ENCODE assay signal across 10 mouse cellular contexts in genomic region chr2:169928447-169929120, GRCm38 (mm10).
DNase-seq lines count a peak whose midpoint lies in the region; ATAC-seq lines count a peak whose summit lies in the region.
"Had no signal": no experiment of that assay in that cellular context is flagged by ENCODE, and none has a peak within 500 bp of the region (broad histone marks: within the 10 kb centered on the region; RNA-seq: fewer than 3 reads in every experiment).

No protein-coding gene starts in this region.

- WGBS in forebrain, embryonic 16.5 days: 42% methylated on average over 14 of the region's 14 CpGs

- no peak overlapping the region for H3K4me2 ChIP-seq in forebrain, embryonic 16.5 days (ENCODE audit: low read length)

- no peaks in the 10 kb centered on the region for H3K9me3 ChIP-seq in forebrain, embryonic 16.5 days (ENCODE audit: control insufficient read depth, low read length)
- H3K9me3 ChIP-seq: embryonic facial prominence, embryonic 13.5 days; lung, embryonic 15.5 days had no signal

- H3K27ac ChIP-seq in forebrain, embryonic 16.5 days (ENCODE audit: low read length): peak overlapping the region; percentile 6; the same call in 1 of the 2 replicates
- H3K27ac ChIP-seq: embryonic facial prominence, embryonic 13.5 days; lung, embryonic 15.5 days had no signal

- intact Hi-C loops in left cerebral cortex, postnatal 36 days (cut with DNase I): no loop called here

- H3K4me3 ChIP-seq in forebrain, embryonic 16.5 days (replicated peaks; ENCODE audit: low read length): no peak overlapping the region

- DNase-seq in adrenal gland, adult 2 months: peak; percentile 55
- DNase-seq in adrenal gland, postnatal 4 days (ENCODE audit: low spot score in 2 of 2): no peak
- DNase-seq in left cerebral cortex, adult 11 months (ENCODE audit: low spot score): peak; percentile 12
- DNase-seq in left cerebral cortex, postnatal 36 days (ENCODE audit: low spot score in 2 of 2): no peak
- peak; percentile 70 for DNase-seq in lung, postnatal 14 days
- DNase-seq in embryo, embryonic 9.5 days (ENCODE audit: extremely low spot score): no peak
- DNase-seq in thymus, postnatal 36 days: no peak

- peaks cover 13% of the 10 kb centered on the region for H3K4me1 ChIP-seq in forebrain, embryonic 16.5 days (replicated peaks; ENCODE audit: control insufficient read depth, insufficient read depth, low read length)

- H3K9ac ChIP-seq in forebrain, embryonic 16.5 days (replicated peaks; ENCODE audit: low read depth, low read length): no peak overlapping the region
- H3K9ac ChIP-seq: lung, embryonic 15.5 days had no signal

- H3K27me3 ChIP-seq in forebrain, embryonic 16.5 days (replicated peaks; ENCODE audit: control insufficient read depth, insufficient read depth, low read length): no peaks in the 10 kb centered on the region
- H3K27me3 ChIP-seq: embryonic facial prominence, embryonic 13.5 days; lung, embryonic 15.5 days had no signal

- no peaks in the 10 kb centered on the region for H3K36me3 ChIP-seq in forebrain, embryonic 16.5 days (ENCODE audit: control insufficient read depth, insufficient read depth)
- H3K36me3 ChIP-seq: embryonic facial prominence, embryonic 13.5 days; lung, embryonic 15.5 days had no signal

- peak; percentile 53 for ATAC-seq in forebrain, embryonic 16.5 days

Comparison
In these comparisons a context has a peak if more than half of its experiments do, and no peak if none do; other contexts are left out.
1. DNase-seq: peak in adrenal gland, adult 2 months (single experiment), left cerebral cortex, adult 11 months (single experiment) and lung, postnatal 14 days (single experiment); none in adrenal gland, postnatal 4 days (0 of 2), left cerebral cortex, postnatal 36 days (0 of 2), embryo, embryonic 9.5 days (single experiment) and thymus, postnatal 36 days (0 of 2).